Mouse (Mus musculus): ENCODE measurements around the gene Ifi27. TPM values are rescaled to one million over a fixed set of nuclear protein-coding genes. Genes with fewer than 3 reads are reported as not detected.

The Ifi27 gene
- polyA plus RNA-seq (2021; fragmentation: Nextera tagmentation): 107 and 110 TPM in 2 replicates
- long read RNA-seq, experiment 1, transcript Ifi27-201 (6 exons, 889 nt): minor isoform, 6 of 58 reads
- long read RNA-seq, experiment 1, transcript Ifi27-205 (7 exons, 977 nt): major isoform, 39 of 58 reads
- long read RNA-seq, experiment 1, partial matches to known transcripts: 1 of 58 reads
- long read RNA-seq, experiment 1, other reads (novel, unspliced or antisense): 12 of 58 reads
- long read RNA-seq, experiment 2, transcript Ifi27-201 (6 exons, 889 nt): minor isoform, 18 of 91 reads
- long read RNA-seq, experiment 2, transcript Ifi27-205 (7 exons, 977 nt): major isoform, 51 of 91 reads
- long read RNA-seq, experiment 2, partial matches to known transcripts: 11 of 91 reads
- long read RNA-seq, experiment 2, other reads (novel, unspliced or antisense): 10 of 91 reads

DNA sequence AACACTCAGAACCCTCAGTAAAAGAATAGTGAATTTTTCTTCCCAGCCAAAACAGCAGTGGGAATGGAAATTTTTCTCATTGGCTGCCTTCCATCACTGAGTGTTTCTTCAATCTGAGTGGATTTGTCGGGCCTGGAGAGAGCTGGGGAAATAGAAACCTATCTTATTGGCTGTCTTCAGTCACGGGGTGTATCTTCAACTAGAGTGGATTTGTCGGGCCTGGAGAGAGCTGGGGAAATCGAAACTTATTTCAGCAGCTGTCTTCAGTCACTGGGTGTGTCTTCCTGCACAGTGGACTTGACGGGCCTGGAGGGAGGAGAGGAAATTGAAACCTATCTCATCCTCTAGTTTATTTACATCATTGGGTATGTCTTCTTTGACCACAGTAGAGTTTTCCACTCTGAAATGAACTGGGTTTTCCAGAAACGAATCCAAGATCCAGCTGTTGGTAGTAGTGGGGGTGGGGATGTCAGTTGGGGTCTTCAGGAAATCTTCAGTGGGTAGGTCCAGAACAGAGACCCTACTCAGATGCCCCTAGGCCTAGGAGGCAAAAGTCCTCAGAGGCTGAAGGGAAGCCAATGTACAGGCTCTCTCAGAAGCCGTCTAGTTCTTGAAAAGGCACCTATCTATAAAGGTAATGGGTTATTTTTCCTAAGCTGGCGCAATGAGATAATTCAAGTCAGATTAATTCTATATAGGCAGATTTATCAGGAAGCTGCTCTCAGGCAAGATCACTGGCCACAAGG is at the start of gene Ifi27:
Gene Ifi27 (plus strand): TSS at position 226 of the 746 bp plus-strand sequence.

DNA sequence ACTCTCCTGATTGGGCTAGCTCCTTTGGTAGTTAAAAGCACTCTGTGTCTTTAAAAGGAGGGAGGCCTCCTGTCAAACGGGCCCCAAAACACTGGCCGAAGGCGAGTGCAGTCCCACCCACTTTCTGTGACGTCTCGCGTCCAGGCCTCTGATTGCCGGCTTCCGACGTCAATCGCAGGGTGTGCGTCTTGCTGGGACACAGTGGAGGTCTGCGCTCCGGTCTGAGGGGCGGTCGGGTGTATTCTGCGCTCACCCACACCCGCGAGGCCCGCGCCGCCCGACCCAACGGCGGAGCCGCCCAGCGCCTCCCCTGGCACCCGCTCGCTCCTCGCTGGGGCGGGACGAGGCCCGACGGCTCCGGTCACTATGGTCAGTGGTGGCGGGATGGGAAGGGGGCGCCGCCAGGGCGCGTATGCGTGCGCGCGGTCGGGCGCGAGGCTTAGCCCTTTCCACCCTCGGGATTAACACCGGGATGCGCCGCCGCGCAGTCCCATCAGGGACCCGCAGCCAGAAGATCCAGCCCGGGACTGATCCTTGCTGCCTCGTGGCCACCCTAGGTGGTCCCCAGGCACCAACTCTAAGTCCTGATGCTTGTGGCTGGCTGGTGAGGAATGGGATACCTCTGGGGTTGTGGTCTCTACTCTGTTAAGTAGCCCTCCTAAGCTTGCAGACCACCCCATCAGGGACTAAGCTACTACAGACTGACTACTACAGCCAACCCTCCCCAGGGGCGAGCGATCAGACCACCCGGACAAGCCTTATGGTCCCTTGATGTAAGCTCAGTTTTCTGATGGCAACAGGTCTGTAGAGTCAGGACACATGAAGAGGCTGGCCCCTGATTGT is 45.3 kb upstream of the Ifi27 start, which contains the start of gene Otub2:
Gene Otub2 (plus strand): TSS at position 178 of the 843 bp plus-strand sequence.

DNA sequence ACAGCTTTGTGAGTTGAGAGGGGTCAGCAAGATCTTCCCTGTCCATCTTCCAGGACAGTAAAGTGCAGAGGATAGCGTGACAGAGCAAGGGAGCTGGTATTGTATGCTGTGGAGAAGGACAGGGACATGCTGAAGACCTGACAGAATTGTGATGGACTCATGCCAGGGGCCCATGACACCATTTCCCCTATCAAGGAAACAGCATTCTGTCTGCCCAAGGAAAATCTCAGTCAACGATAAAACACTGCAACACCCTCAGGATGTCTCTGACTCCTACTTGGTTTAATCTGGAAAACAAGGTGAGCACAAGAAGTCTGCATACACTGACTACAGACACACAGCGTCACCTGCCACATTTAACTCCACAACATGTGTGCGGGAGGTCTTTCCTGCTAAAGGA is 26.3 kb upstream of the Ifi27 start, which contains the start of gene 9330161L09Rik:
Gene 9330161L09Rik (minus strand): TSS at position 101 of the 400 bp plus-strand sequence.

DNA sequence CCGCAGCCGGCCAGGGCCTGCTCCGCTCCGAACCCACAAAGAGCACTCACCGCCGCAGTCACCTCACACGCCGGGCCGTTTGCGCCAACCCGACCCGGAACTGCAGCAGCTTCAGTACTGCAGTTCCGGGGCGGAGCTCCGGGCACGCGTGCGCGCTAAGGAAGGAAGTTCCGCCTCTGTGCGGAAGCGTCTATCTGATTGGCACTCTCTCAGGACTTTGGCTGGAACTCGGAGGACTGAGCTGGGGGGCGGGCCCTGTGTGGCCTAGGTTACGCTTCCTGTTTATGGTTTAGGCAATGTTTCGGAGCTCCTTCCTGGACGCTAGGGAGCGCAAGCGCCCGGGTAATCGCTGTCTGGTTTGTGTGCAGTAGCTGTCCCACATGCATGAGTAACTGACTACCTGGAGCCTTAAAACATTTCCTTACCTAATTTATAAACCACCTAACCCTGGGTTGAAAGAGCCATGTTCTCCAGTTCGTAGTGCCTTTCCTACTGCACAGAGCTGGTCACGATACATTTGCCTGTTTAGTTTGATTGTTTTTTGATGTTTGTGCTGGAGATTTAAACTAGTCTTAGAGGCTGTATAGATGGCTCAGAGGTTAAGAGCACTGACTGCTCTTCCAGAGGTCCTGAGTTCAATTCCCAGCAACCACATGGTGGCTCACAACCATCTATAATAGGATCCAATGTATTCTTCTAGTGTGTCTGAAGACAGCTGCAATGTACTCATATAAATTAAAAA is 8.1 kb upstream of the Ifi27 start, which contains the start of gene Ddx24:
Gene Ddx24 (minus strand): TSS at position 102 of the 742 bp plus-strand sequence.

DNA sequence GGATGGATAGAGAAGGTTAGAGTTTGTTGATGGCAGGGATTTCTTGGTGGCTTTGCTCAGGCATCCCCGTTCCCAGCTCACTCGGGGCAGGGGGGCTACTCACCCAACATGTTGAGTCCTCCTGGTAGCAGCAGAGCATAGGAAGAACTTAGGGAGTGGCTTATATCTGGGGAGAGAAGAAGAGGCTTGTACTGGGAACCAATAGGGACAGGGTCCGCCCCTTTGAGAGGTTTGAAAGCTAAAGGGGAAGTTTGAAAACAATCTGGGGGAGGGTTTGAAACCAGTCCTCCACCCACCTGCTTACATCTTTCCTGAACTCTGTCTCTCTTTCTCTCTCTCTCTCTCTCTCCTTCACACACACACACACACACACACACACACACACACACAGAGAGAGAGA is 9.5 kb downstream of the Ifi27 start, which contains the start of gene Ifi27l2a:
Gene Ifi27l2a (minus strand): TSS at position 157 of the 400 bp plus-strand sequence.

DNA sequence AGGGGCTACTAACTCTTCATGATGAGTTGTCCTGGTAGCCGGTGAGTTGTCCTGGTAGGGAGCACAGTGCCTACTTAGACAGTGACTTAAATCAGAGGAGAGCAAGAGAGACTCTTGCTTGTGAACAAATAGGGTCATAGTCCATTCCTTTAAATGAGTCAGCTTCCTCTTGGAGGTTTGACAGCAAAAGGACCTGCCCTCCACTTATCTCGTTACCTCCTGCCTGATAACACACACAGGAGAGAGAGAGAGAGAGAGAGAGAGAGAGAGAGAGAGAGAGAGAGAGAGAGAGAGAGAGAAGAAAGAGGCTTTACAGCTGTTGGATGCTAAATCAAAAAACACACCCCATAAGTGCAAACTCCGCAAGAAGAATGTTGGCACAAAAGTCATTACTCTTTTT is 23.1 kb downstream of the Ifi27 start, which contains the start of gene Ifi27l2b:
Gene Ifi27l2b (minus strand): TSS at position 84 of the 400 bp plus-strand sequence.

Other genes starting within 250 kb of the Ifi27 start
- 2.3 and 2.7 TPM in 2 replicates for gene Prima1, start 192.1 kb upstream of the Ifi27 start, polyA plus RNA-seq (2021; fragmentation: Nextera tagmentation)
- 3.4 and 4.1 TPM in 2 replicates for gene Fam181a, start 123.2 kb upstream of the Ifi27 start, polyA plus RNA-seq (2021; fragmentation: Nextera tagmentation)
- 2.3 and 2.6 TPM in 2 replicates for gene Asb2, start 78.2 kb upstream of the Ifi27 start, polyA plus RNA-seq (2021; fragmentation: Nextera tagmentation)
- 20.6 and 21.1 TPM in 2 replicates for gene Otub2, start 45.5 kb upstream of the Ifi27 start, polyA plus RNA-seq (2021; fragmentation: Nextera tagmentation)
- gene 9330161L09Rik, start 26.4 kb upstream of the Ifi27 start, polyA plus RNA-seq (2021; fragmentation: Nextera tagmentation): 0.21 and 0.23 TPM in 2 replicates
- gene Ddx24, start 8.4 kb upstream of the Ifi27 start, polyA plus RNA-seq (2021; fragmentation: Nextera tagmentation): 293 and 306 TPM in 2 replicates
- 17.9 and 44.5 TPM in 2 replicates for gene Ifi27l2a, start 9.5 kb downstream of the Ifi27 start, polyA plus RNA-seq (2021; fragmentation: Nextera tagmentation)
- gene Ifi27l2b, start 23.0 kb downstream of the Ifi27 start, polyA plus RNA-seq (2021; fragmentation: Nextera tagmentation): 0.30 TPM in 1 of 2 replicates, not detected in the other
- 5.2 and 9.5 TPM in 2 replicates for gene Ppp4r4, start 98.1 kb downstream of the Ifi27 start, polyA plus RNA-seq (2021; fragmentation: Nextera tagmentation)
- not detected in 2 replicates for gene Serpina10, start 197.2 kb downstream of the Ifi27 start, polyA plus RNA-seq (2021; fragmentation: Nextera tagmentation)
- not detected in 2 replicates for gene Serpina6, start 223.0 kb downstream of the Ifi27 start, polyA plus RNA-seq (2021; fragmentation: Nextera tagmentation)
- gene Serpina16, start 241.9 kb downstream of the Ifi27 start, polyA plus RNA-seq (2021; fragmentation: Nextera tagmentation): not detected in 2 replicates

Data from left cerebral cortex, adult 6 months (tissue).